Mouse (Mus musculus) cortical plate, adult 2 months (tissue): ENCODE measurements around the gene Samd4b.

Experiments used
- CTCF ChIP-seq: fragments of 200-500 bp; IDR thresholded peaks from 2 replicates; pipeline ENCODE4 v1.5.1; 2011; ENCODE audit warnings: mild to moderate bottlenecking, control low read depth, low read length; ENCODE audit not compliant: insufficient read depth; ENCODE audit errors: extremely low read depth
- POLR2A ChIP-seq: fragments of 200-500 bp; IDR thresholded peaks from 2 replicates; pipeline ENCODE4 v1.6.1; 2011; ENCODE audit warnings: mild to moderate bottlenecking, low read length, control low read depth; ENCODE audit not compliant: insufficient read depth; ENCODE audit errors: extremely low read depth

DNA sequence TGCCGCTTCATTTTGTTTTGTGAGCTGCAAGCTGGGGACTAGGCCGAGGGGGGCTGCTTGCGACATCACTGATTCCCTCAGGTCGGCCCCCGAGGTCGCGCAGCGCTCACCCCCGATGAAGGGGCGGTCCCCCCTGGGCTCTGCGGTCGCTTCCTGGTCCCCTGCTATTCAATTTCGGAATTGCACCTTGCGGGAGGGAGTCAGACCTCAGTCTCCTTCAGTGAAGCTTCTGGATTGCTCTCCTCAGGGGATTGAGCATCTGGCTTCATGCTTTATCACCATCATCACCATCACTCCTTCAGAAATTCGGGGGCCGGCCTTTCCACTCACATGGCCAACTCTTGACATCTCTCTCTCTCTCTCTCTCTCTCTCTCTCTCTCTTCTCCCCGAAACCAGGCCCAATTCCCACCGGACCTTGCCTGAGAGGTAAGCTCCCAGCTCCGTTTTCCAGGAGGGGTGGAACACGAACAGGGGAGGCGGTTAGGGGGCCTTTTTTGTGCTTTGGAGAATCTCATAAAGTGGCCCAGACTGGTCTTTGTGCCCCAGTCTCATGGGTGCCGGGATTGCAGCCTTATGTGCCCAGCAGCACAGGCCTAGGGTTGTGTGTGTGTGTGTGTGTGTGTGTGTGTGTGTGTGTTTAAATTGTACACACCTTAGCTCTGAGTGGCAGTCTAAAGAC lies 204.5 kb downstream of the Samd4b start:
- TF ChIP-seq CTCF (no peak), POLR2A (no peak)
